Mouse (Mus musculus): Measurements from ENCODE around the gene Sec61b. TPM values are rescaled to one million over a fixed set of nuclear protein-coding genes. Genes with fewer than 3 reads are reported as not detected.

Sec61b gene
- total RNA-seq (2021), result 100 to 1,000 TPM; 149 to 186 TPM
- long read RNA-seq, experiment 1, transcript Sec61b-201 (4 exons, 564 nt), result major isoform, 185 of 227 reads
- long read RNA-seq, experiment 1, transcript Sec61b-202 (3 exons, 424 nt), result minor isoform, 5 of 227 reads
- long read RNA-seq, experiment 1, partial matches to known transcripts, result 33 of 227 reads
- long read RNA-seq, experiment 1, other reads (novel, unspliced or antisense), result 4 of 227 reads
- long read RNA-seq, experiment 2, transcript Sec61b-201 (4 exons, 564 nt), result major isoform, 115 of 136 reads
- long read RNA-seq, experiment 2, partial matches to known transcripts, result 18 of 136 reads
- long read RNA-seq, experiment 2, other reads (novel, unspliced or antisense), result 3 of 136 reads

- peak; percentile 96 for DNase-seq
Observed at GRCm38 (mm10) chr4:47473968-47474729, at the start of gene Sec61b, which contains the start of gene Alg2. Gene Sec61b, plus strand, starts transcription at chr4:47474658. Gene Alg2, minus strand, starts transcription at chr4:47474333.

DNA sequence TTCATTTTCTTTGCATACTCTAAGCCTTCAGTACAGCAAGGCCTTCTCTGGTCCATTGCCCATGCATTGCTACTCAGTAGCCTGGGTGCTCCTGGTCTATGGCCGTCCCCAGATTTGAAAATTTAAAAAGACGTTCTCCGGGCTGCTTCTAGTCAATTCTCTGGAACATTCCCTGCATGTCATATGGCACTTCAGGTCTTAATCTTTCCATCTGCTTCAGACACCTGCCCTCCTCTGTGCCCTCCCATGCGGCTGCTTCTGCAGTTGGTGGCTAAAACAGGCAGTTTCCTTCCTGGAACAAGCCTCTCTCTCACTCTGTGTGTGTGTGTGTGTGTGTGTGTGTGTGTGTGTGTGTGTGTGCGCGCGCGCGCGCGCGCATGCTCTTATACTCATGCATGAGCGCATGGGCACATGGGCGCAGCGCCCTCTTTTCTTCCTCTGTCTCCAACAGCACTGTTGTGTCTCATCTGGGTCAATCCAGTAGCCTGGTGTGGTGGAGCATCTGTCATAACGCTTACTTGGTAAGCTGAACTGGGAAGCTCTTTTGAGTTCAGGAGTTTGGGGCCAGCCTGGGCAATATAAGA lies 49.1 kb upstream of the Sec61b start:
- DNase-seq, result no peak

- DNase-seq, result no peak
Observed at GRCm38 (mm10) chr4:47427606-47428005, 46.9 kb upstream of the Sec61b start.

GRCm38 (mm10) chr4:47430557-47430956 lies 43.9 kb upstream of the Sec61b start:
- no peak for DNase-seq

GRCm38 (mm10) chr4:47431081-47431480 lies 43.4 kb upstream of the Sec61b start:
- DNase-seq, result no peak

DNA sequence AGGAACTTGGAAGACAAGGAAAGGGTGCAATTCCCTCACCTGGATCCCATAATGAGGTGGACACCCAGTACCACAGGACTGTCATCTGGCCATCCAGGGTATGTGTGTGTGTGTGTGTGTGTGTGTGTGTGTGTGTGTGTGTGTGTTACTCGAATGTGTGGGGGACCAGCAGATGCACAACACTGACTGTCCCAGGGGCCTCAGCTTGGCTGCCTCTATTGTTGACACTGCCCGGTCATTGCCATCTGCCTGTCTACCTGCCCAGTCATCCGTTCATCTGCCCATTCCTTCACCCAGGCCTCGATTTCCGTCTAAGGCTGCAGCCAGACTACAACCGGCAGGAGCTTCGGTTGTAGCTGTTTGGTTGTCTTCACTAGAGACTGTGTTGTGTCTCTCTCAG lies 41.7 kb upstream of the Sec61b start:
- DNase-seq, result no peak

DNA sequence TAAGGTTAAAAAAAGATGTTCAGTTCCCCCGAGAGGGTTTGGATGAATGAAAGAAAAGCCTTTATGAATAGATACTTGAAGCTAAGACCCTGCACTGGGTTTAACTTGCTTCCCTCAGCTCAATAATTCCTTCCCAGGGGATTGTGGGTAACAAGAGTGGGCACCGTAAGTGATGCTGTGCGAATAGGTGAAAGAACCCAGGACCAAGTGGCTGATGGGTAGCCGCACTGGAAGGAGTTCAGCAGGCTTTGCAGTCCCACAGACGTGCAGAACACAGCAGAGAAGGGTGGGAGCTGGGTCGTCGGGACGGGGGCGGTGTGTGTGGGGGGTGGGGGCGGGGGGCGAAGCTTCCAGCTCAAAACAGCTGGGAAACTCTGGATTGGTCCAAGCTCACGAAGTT lies 39.3 kb upstream of the Sec61b start:
- no peak for DNase-seq

DNA sequence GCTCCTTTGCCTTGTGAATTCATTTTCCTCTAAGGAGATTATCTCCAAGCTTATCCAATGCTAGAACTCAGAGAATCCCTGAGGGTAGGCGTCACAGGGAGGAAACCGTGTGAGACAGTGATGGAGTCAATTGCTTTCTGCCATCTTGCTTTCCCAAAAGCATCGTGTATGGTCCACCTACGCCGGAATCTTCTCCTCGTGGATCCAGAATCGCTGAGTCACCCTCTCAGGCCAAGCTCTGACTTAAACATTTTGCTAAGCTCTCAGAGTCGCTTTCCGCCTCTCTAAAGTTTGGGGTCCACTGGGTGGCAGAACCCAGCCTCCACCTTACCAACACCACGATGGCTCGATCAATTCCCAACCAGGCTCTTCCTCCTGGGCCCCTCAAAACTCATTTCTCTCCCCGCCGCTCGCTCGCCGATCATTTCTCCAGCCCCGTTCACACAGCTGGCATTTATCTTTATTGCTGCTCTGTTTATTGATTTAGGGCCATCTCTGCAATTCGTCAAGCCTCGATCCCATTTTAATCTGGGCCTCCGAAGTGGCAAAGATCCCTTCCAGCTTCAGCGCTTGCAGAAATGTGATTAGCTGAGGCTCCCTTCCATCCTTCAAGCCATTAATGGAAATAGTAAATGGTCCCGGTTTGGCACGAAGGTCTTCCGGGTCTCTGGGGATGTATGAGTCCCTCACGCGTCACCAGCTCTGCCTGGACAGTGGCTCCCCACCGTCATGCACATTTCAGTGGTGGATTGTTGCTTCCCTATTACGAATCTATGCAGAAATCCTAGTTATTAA lies 38.7 kb upstream of the Sec61b start:
- DNase-seq, result no peak

DNA sequence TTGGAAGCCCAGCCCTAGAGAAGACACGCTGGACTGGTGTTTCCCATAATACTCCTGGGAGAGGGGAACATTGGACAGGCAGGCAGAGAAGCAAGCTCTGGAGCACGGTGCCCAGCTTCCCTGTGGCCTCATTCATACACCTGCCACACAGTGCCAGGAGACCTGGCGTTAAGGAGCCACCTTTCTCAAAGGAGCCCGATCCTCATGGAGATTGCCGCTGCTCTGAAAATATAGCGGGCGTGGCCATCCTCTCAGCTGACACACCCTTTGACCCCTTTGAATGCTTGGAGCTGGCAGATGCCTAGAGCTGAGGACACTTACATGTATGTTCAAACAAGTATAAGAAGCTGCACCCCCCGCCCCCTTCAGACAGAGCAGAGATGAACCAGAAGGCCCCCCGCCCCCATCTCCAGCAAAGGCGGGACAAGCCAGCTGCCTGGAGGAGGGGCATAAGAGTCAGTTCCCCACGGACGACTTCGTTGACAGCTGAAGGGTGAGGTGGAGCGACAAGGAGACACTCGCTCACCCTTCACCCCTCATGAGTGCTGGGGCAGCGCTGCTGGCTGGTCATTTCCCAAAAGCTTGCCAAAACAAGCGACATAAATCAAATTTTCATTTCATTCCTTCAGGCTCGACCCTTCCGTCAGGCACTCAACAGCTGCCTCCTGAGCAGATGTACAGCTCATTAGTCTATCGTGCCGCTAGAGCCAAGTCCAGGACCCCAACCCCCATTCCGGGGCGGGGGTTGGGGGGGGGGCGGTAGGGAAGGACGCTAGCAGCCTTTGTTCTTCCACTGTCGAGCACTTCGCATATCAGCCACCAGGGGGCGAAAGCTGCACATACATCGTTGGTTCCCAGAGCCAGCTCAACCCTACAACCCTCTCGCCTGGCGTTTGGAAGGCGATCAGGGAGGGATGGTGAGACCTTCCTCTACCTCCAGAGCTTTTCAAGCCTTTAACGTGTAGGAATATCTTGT lies 36.8 kb upstream of the Sec61b start:
- DNase-seq, result peak; percentile 90

DNA sequence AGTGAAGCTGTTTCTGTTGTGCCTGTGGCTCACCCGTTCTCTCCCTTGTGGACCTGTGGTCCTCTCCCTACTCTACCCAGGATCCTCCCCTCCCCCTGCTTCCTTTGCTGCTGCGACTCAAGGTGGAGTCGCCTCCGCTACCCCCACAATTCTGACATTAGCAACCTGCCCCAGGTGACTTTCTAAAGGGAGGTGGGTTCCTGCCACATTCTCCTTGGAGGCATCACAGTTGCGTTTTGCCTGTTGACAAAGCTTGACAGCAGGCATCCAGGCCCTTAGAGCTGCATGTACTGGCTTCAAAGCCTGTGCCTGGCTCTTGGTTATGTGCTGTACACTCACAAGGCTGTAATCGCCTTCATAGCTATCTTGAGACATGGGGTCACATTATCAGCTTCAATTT lies 35.5 kb upstream of the Sec61b start:
- DNase-seq, result no peak

GRCm38 (mm10) chr4:47440951-47441350 lies 33.5 kb upstream of the Sec61b start:
- peak; percentile 37 for DNase-seq

- no peak for DNase-seq
Observed at GRCm38 (mm10) chr4:47448526-47448925, 25.9 kb upstream of the Sec61b start.

GRCm38 (mm10) chr4:47449116-47449515 lies 25.3 kb upstream of the Sec61b start:
- DNase-seq, result no peak

DNA sequence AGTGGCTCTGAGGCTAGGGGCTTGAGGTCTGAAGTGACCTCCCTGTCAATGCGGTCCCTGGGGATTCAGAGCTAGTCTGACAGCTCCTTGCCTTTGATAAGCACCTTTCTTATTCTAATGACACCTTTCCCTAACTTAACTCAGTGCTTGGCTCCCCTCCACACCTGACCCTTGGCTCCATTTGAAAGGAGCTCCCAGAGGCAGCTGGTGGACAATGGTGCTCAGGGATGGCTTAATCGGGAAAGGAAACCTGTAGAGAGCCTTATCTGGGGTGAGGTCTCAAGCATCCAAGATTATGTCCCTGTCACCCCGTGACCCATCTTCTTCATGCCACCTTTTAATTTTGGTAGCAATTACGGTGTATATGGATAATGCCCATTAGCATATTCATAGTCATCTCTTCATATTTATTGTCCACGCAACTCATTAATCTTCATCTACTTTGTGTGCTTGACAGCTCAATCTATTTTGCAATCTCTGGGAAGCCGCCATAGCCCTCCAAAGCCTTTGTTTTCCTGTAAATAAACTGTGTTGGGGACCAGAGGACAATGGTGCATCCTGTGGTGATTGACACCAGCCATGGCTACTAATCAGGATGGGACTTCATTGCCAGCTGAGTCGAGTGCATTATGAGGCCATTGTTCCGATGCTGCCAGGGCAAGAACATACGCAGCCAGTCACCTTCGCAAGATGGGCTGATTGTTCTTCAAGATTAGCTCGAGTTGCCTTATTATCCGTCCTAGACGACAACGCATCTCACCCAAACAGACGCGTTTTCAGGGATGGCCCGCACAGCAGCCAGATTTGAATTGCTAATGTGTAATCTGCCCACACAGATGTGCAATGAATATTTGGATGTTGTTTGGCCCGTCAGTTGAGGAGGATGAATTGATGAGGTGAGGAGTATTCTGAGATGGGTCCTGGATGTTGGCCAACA lies 24.6 kb upstream of the Sec61b start:
- DNase-seq, result no peak

DNA sequence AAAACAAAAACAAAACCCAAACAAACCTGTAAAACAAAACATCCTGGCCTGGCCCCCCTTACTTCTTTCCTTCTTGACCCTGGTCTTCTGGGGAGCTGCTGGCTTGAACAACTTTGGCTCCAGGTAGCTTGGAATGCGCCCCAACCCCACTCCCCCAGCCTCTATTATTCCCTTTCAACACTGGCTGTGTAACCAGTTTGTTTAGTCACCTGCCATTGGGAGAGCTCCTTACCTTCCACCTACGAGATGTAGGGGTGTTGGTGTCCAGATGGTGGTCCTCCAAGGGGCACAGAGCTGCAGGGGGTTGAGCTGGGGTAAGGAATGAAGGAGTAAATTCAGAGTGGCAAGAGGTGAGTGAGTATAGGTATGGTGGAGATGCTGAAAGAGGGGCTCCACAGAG lies 7.3 kb upstream of the Sec61b start:
- no peak for DNase-seq

DNA sequence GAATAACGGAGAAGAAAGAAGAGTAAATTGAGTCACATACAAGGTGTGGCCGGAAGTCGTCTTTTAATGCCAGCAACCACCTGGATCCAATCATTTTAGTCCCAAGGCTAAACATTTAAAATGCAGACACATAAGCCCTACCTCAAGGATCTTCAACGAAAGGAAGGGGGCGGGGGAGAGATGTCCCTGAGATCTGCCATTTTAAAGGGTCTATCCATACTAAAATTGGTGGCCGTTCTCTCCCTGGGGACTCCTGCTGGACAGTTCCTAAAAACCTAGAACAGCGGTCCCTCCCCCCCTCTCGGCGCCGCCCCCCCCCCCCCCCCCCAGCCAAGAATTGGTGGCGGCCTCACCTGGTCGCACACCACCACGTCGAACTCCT lies 881 bp upstream of the Sec61b start:
- no peak for DNase-seq

DNA sequence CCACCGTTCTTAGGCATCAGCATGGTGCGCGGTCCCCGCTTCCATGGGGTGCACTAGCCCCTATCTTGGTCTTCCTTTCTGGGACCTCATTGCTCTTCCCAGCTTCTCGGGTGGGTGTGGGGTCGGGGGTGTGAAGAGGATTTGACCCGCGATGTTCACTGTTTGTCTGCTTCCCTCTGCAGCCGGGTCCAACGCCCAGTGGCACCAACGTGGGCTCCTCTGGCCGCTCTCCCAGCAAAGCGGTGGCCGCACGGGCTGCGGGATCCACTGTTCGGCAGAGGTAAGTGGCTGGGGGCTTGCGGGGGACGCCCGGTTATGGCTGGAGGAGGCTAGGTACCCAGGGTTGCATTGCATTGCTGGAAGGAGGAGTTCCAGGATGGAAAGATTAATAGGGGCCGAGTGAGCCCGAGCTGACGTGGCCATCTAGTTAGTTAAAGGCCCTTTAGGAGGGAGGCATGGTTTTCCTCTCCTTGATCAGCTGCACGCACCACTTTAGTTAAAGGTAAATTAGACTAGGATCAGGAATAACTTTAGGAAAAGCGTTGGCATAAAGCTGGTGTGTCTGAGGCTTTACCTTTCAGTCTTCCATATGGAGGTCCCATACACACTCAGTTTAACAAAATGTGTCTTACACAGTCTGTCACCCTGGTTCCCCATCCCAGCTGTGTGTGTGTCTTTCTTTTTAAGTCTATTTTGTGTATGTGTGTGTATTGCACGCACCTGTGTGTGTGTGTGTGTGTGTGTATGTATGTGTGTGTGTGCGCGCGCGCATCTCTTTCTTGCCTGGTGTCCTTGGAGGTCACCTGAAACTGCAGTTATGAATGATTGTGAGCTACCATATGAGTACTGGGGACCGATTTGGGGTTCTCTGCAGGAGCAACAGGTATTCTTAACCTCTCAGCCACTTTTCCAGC lies 529 bp downstream of the Sec61b start:
- DNase-seq, result no peak

DNA sequence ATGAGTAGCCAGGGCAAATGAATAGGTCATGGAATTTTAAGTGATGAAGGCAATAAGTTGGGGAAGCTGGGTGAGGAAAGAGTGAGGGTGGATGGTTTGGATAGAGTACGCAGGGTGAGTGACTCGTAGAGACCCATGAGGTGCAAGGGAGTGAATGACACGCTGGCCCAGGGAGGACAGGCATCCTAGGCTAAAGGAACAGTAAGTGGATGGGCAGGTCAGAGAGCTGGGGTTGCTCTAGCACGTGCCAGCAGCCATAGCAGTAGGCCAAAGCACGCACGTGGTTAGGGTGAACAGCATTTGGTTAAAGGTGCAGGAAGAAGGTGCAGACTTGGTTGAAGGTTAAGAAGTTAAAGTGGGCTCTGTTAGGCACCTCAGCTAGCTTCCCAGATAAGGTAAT lies 3.1 kb downstream of the Sec61b start:
- DNase-seq, result no peak

GRCm38 (mm10) chr4:47480095-47480494 lies 5.6 kb downstream of the Sec61b start:
- no peak for DNase-seq
